Comparison of ENCODE assay signal across 19 mouse cellular contexts in the genomic region with DNA sequence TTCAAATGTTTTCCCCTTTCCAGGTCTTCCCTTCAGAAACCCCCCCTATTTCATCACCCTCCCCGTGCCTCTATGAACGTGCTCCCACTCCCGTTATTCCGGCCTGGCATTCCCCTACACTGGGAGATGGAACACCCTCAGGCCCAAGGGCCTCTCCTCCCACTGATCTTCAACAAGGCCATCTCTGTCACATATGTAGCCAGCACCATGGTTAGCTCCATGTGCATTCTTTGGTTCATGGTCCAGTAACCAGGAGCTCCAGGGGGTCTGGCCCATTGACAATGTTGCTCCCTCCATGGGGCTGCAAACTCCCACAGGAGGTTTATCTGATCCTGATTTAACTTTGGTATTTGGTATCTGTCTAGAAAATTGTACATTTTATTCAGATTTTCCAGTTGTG. TPM values are rescaled to one million over a fixed set of nuclear protein-coding genes. Genes with fewer than 3 reads are reported as not detected.
DNase-seq lines count a peak whose midpoint lies in the region; ATAC-seq and TF ChIP-seq lines count a peak whose summit lies in the region.
"Had no signal": no experiment of that assay in that cellular context is flagged by ENCODE, and none has a peak within 500 bp of the region (broad histone marks: within the 10 kb centered on the region; RNA-seq: fewer than 3 reads in every experiment).

No protein-coding gene starts in this region.

- no peak for DNase-seq in kidney, adult 8-10 months
- peak; percentile 25 for DNase-seq in 3T3-L1 (ENCODE audit: low read depth, low spot score)
- DNase-seq in MEL (ENCODE audit: low read depth, low spot score), result peak; percentile 15
- DNase-seq in kidney, postnatal 0 days (ENCODE audit: low spot score), result peak; percentile 21
- no peak for DNase-seq in urinary bladder, postnatal 36 days (ENCODE audit: low spot score in 2 of 2)
- no peak for DNase-seq in right cerebral cortex, postnatal 4 days
- DNase-seq: adrenal gland, postnatal 10 days; cerebellum, postnatal 25 days; heart, postnatal 36 days; liver, embryonic 13.5 days; midbrain, embryonic 14.5 days had no signal

- no peak overlapping the region for H3K4me3 ChIP-seq in kidney, embryonic 15.5 days (replicated peaks)
- no peak overlapping the region for H3K4me3 ChIP-seq in MEL (ENCODE audit: control insufficient read depth in 1 of 2, insufficient read depth in 1 of 2, low read depth in 2 of 2, low read length in 2 of 2)
- H3K4me3 ChIP-seq in kidney, postnatal 0 days (replicated peaks; ENCODE audit: low read depth, low read length), result no peak overlapping the region
- H3K4me3 ChIP-seq in intestine, embryonic 15.5 days (replicated peaks), result no peak overlapping the region
- H3K4me3 ChIP-seq: forebrain, embryonic 15.5 days; liver, embryonic 13.5 days; neural tube, embryonic 13.5 days had no signal

- TF ChIP-seq CTCF in MEL (IDR thresholded peaks at IDR 0.05 in 2 of 3, conservative IDR thresholded peaks at IDR 0.05 in 1 of 3; ENCODE audit: control insufficient read depth in 1 of 3, insufficient read depth in 1 of 3, low read depth in 2 of 3, low read length in 3 of 3, poor library complexity in 1 of 3, severe bottlenecking in 1 of 3), result no peak
- TF ChIP-seq CTCF in kidney, postnatal 0 days (IDR thresholded peaks at IDR 0.05; ENCODE audit: low read depth), result no peak

- TF ChIP-seq EP300 in MEL (IDR thresholded peaks at IDR 0.05; ENCODE audit: low read depth in 1 of 2, low read length in 2 of 2), result no peak

- H3K4me2 ChIP-seq in kidney, embryonic 15.5 days, result no peak overlapping the region
- no peak overlapping the region for H3K4me2 ChIP-seq in kidney, postnatal 0 days (ENCODE audit: low read length)
- H3K4me2 ChIP-seq in intestine, embryonic 15.5 days (replicated peaks), result no peak overlapping the region
- H3K4me2 ChIP-seq: forebrain, embryonic 15.5 days; liver, embryonic 13.5 days; neural tube, embryonic 13.5 days had no signal

- ATAC-seq in kidney, embryonic 15.5 days (replicated peaks; ENCODE audit: low FRiP score), result peak; percentile 69; the same call in 1 of the 2 replicates
- peak; percentile 59; the same call in 1 of the 2 replicates for ATAC-seq in kidney, postnatal 0 days (replicated peaks; ENCODE audit: low FRiP score, low read depth)
- ATAC-seq in intestine, embryonic 15.5 days, result no peak
- ATAC-seq: forebrain, embryonic 15.5 days had no signal

- TF ChIP-seq RAD21 in MEL (IDR thresholded peaks at IDR 0.05; ENCODE audit: low read depth, low read length), result no peak

- H3K9ac ChIP-seq in kidney, embryonic 15.5 days, result no peak overlapping the region
- no peak overlapping the region for H3K9ac ChIP-seq in MEL (ENCODE audit: control insufficient read depth, low read depth, low read length, poor library complexity, severe bottlenecking)
- no peak overlapping the region for H3K9ac ChIP-seq in kidney, postnatal 0 days (ENCODE audit: low read depth, low read length)
- H3K9ac ChIP-seq in intestine, embryonic 15.5 days, result no peak overlapping the region
- H3K9ac ChIP-seq: forebrain, embryonic 15.5 days; liver, embryonic 13.5 days; neural tube, embryonic 13.5 days had no signal

- 83% methylated on average over 4 of the region's 4 CpGs for WGBS in kidney, embryonic 15.5 days
- WGBS in kidney, postnatal 0 days, result 65% methylated on average over 4 of the region's 4 CpGs
- 71% methylated on average over 4 of the region's 4 CpGs for WGBS in intestine, embryonic 15.5 days

- H3K79me2 ChIP-seq in MEL (ENCODE audit: control insufficient read depth, insufficient read depth, low read length, poor library complexity), result no peaks in the 10 kb centered on the region

- TF ChIP-seq POLR2A in MEL (IDR thresholded peaks at IDR 0.05; ENCODE audit: control insufficient read depth in 1 of 2, insufficient read depth in 1 of 2, low read depth in 1 of 2, low read length in 2 of 2, poor library complexity in 1 of 2), result no peak

- H3K27ac ChIP-seq in kidney, embryonic 15.5 days, result no peak overlapping the region
- H3K27ac ChIP-seq in MEL (ENCODE audit: control insufficient read depth, low read depth, low read length), result no peak overlapping the region
- H3K27ac ChIP-seq in kidney, postnatal 0 days, result no peak overlapping the region
- no peak overlapping the region for H3K27ac ChIP-seq in intestine, embryonic 15.5 days
- H3K27ac ChIP-seq: forebrain, embryonic 15.5 days; liver, embryonic 13.5 days; neural tube, embryonic 13.5 days had no signal

- no peaks in the 10 kb centered on the region for H3K9me3 ChIP-seq in kidney, embryonic 15.5 days (replicated peaks)
- H3K9me3 ChIP-seq in MEL (replicated peaks; ENCODE audit: insufficient read depth, low read length), result no peaks in the 10 kb centered on the region
- H3K9me3 ChIP-seq in kidney, postnatal 0 days (replicated peaks; ENCODE audit: low read length), result no peaks in the 10 kb centered on the region
- H3K9me3 ChIP-seq in intestine, embryonic 15.5 days, result no peaks in the 10 kb centered on the region
- H3K9me3 ChIP-seq: forebrain, embryonic 15.5 days; liver, embryonic 13.5 days; neural tube, embryonic 13.5 days had no signal

- H3K36me3 ChIP-seq in kidney, embryonic 15.5 days, result no peaks in the 10 kb centered on the region
- H3K36me3 ChIP-seq in MEL (ENCODE audit: control insufficient read depth in 1 of 2, insufficient read depth in 2 of 2, low read length in 2 of 2), result no peaks in the 10 kb centered on the region
- no peaks in the 10 kb centered on the region for H3K36me3 ChIP-seq in kidney, postnatal 0 days (ENCODE audit: insufficient read depth, low read length)
- H3K36me3 ChIP-seq in intestine, embryonic 15.5 days, result no peaks in the 10 kb centered on the region
- H3K36me3 ChIP-seq: forebrain, embryonic 15.5 days; liver, embryonic 13.5 days; neural tube, embryonic 13.5 days had no signal

- no peaks in the 10 kb centered on the region for H3K4me1 ChIP-seq in kidney, embryonic 15.5 days
- no peaks in the 10 kb centered on the region for H3K4me1 ChIP-seq in MEL (ENCODE audit: control insufficient read depth in 1 of 2, insufficient read depth in 2 of 2, low read length in 2 of 2)
- H3K4me1 ChIP-seq in kidney, postnatal 0 days (replicated peaks; ENCODE audit: insufficient read depth, low read length), result no peaks in the 10 kb centered on the region
- no peaks in the 10 kb centered on the region for H3K4me1 ChIP-seq in intestine, embryonic 15.5 days (replicated peaks)
- H3K4me1 ChIP-seq: forebrain, embryonic 15.5 days; liver, embryonic 13.5 days; neural tube, embryonic 13.5 days had no signal

- no peaks in the 10 kb centered on the region for H3K27me3 ChIP-seq in kidney, embryonic 15.5 days
- no peaks in the 10 kb centered on the region; a peak in 2 of 4 replicates for H3K27me3 ChIP-seq in MEL (ENCODE audit: control insufficient read depth in 1 of 2, insufficient read depth in 2 of 2, low read length in 2 of 2)
- no peaks in the 10 kb centered on the region for H3K27me3 ChIP-seq in kidney, postnatal 0 days (ENCODE audit: insufficient read depth, low read length)
- H3K27me3 ChIP-seq in intestine, embryonic 15.5 days (replicated peaks), result no peaks in the 10 kb centered on the region
- H3K27me3 ChIP-seq: forebrain, embryonic 15.5 days; liver, embryonic 13.5 days; neural tube, embryonic 13.5 days had no signal

TF ChIP-seq in MEL, 35 proteins besides CTCF, POLR2A, EP300 and RAD21:
- TF ChIP-seq USF2 (IDR thresholded peaks at IDR 0.05; ENCODE audit: borderline replicate concordance in 1 of 2, insufficient read depth in 1 of 2, low read depth in 1 of 2, low read length in 2 of 2), result no peak
- no peak for TF ChIP-seq SIN3A (IDR thresholded peaks at IDR 0.05; ENCODE audit: low read length)
- no peak for TF ChIP-seq RCOR1 (IDR thresholded peaks at IDR 0.05; ENCODE audit: low read depth, low read length)
- no peak for TF ChIP-seq E2F4 (IDR thresholded peaks at IDR 0.05; ENCODE audit: borderline replicate concordance, low read depth, low read length)

RNA-seq across cellular contexts. Expression of a gene that starts 30.5 kb away (rescaled TPM):
- polyA plus RNA-seq in kidney, embryonic 15.5 days (2015; fragmentation: Nextera tagmentation; extraction: Ambion mirVana), result not detected in 2 replicates
- total RNA-seq in MEL (2012; rRNA removed), result not detected in 2 replicates
- polyA plus RNA-seq in MEL (2012; ENCODE audit: insufficient read depth in 1 of 2, insufficient read length in 2 of 2, low read depth in 1 of 2, low replicate concordance in 2 of 2, missing spikeins in 1 of 2), result not detected
- polyA plus RNA-seq in kidney, postnatal 0 days (2015; fragmentation: Nextera tagmentation; extraction: Ambion mirVana), result not detected in 2 replicates
- not detected in 2 replicates for polyA plus RNA-seq in intestine, embryonic 15.5 days (2015; fragmentation: Nextera tagmentation; extraction: Ambion mirVana)
- total RNA-seq: adrenal gland, postnatal 10 days; gastrocnemius, adult 18-20 months; heart, postnatal 36 days; layer of hippocampus, adult 8-10 months; left cerebral cortex, postnatal 25 days had no signal
- polyA plus RNA-seq: liver, embryonic 13.5 days; thymus, postnatal 0 days had no signal

Comparison
In these comparisons a context has a peak if more than half of its experiments do, and no peak if none do; other contexts are left out.
1. DNase-seq: peak in 3T3-L1 (single experiment), MEL (single experiment) and kidney, postnatal 0 days (single experiment); none in kidney, adult 8-10 months (0 of 2), urinary bladder, postnatal 36 days (0 of 2) and right cerebral cortex, postnatal 4 days (single experiment).